Mouse (Mus musculus) kidney, postnatal 0 days (tissue): Measurements from ENCODE around the gene Pcdh9. TPM values are rescaled to one million over a fixed set of nuclear protein-coding genes. Genes with fewer than 3 reads are reported as not detected.
A peak's percentile ranks its signal among the peaks of the same experiment; 100 is the strongest.

Source experiments
- ATAC-seq: fragments of 200-750 bp; cut with Nextera tagmentation; replicated peaks from 2 replicates; pipeline ENCODE4 v1.8.0; 2017; ENCODE audit warnings: low read depth, moderate number of reproducible peaks, moderate TSS enrichment, moderate library complexity; ENCODE audit not compliant: low FRiP score
- DNase-seq: peaks from one replicate; pipeline ENCODE4 v3.0.0-alpha.2; 2016; ENCODE audit warnings: low spot score
- H3K27ac ChIP-seq: fragments of 300-500 bp; sonication (generic); 2 replicates; pipeline ENCODE4 v1.5.1; 2014; ENCODE audit warnings: mild to moderate bottlenecking
- H3K27me3 ChIP-seq: fragments of 300-500 bp; sonication (generic); 2 replicates; pipeline ENCODE4 v1.6.1; 2014; ENCODE audit warnings: low read length, mixed read lengths; ENCODE audit not compliant: insufficient read depth
- H3K36me3 ChIP-seq: fragments of 300-500 bp; sonication (generic); 2 replicates; pipeline ENCODE4 v1.6.1; 2014; ENCODE audit warnings: low read length, mixed read lengths; ENCODE audit not compliant: insufficient read depth
- H3K4me1 ChIP-seq: fragments of 300-500 bp; sonication (generic); replicated peaks from 2 replicates; pipeline ENCODE4 v1.6.1; 2014; ENCODE audit warnings: antibody characterized with exemption, low read length, mixed read lengths; ENCODE audit not compliant: insufficient read depth
- H3K4me2 ChIP-seq: fragments of 300-500 bp; sonication (generic); 2 replicates; pipeline ENCODE4 v1.6.1; 2014; ENCODE audit warnings: mild to moderate bottlenecking, low read length, moderate library complexity, mixed read lengths
- H3K4me3 ChIP-seq: fragments of 300-500 bp; sonication (generic); replicated peaks from 2 replicates; pipeline ENCODE4 v1.5.1; 2014; ENCODE audit warnings: low read depth, low read length
- H3K9ac ChIP-seq: fragments of 300-500 bp; sonication (generic); 2 replicates; pipeline ENCODE4 v1.6.1; 2014; ENCODE audit warnings: low read depth, low read length
- H3K9me3 ChIP-seq: fragments of 300-500 bp; sonication (generic); replicated peaks from 2 replicates; pipeline ENCODE4 v1.6.1; 2016; ENCODE audit warnings: low read length, inconsistent platforms, mixed read lengths
- CTCF ChIP-seq: IDR thresholded peaks from 2 replicates; pipeline ENCODE4 v1.5.1; 2016; ENCODE audit warnings: antibody characterized with exemption, low read depth, mild to moderate bottlenecking, moderate library complexity
- WGBS: fragments of 180-500 bp; shearing (Covaris S2); extraction: QIAGEN DNeasy Blood & Tissue Kit; methylation state at CpG from one replicate; pipeline ENCODE4 v1.1.7; 2014; 5-methylcytosine and 5-hydroxymethylcytosine counted together
- polyA plus RNA-seq: library from polyadenylated mRNA; unstranded; fragments of >200 nt; fragmentation: Nextera tagmentation; extraction: Ambion mirVana; gene quantifications from 2 replicates; pipeline ENCODE4 v1.2.1, GENCODE M21; 2015

Gene Pcdh9
- polyA plus RNA-seq, 1 experiment from 2014 or later, result 8.8 TPM

- DNase-seq, result no peak
- Histone ChIP-seq H3K9me3 (no peaks in the 10 kb centered on the region), H3K9ac (no peak overlapping the region), H3K4me1 (no peaks in the 10 kb centered on the region), H3K27ac (no peak overlapping the region), H3K27me3 (no peaks in the 10 kb centered on the region), H3K36me3 (no peaks in the 10 kb centered on the region), H3K4me3 (no peak overlapping the region), H3K4me2 (no peak overlapping the region)
- TF ChIP-seq CTCF, result no peak
- ATAC-seq, result no peak
Observed at GRCm38 (mm10) chr14:93868211-93868610, 22.3 kb downstream of the Pcdh9 start.

DNA sequence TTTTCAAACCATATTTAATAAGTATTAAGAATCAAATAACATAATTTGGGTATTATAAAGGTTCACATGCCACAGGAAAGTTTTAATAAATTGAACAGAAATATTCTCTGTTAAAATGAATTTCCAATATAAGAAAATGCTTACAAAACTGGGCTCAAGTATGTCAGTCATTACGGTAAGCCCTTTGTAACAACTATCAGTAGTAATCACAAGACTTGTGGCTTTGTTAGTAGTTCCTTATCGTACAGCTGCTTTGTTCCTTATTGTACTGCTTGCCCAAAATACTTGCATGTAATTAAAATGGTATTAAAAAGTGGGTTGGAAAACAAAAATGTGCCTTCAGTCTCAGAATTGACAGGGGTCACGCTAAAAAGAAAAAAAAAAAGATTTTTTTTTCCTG lies 32.4 kb downstream of the Pcdh9 start:
- ATAC-seq (no peak), DNase-seq (no peak)
- H3K27ac ChIP-seq, result no peak overlapping the region
- no peaks in the 10 kb centered on the region for H3K27me3 ChIP-seq
- TF ChIP-seq CTCF, result no peak
- no peaks in the 10 kb centered on the region for H3K36me3 ChIP-seq
- no peaks in the 10 kb centered on the region for H3K4me1 ChIP-seq
- no peak overlapping the region for H3K9ac ChIP-seq
- 86% methylated on average over 3 of the region's 3 CpGs for WGBS
- no peak overlapping the region for H3K4me2 ChIP-seq
- no peaks in the 10 kb centered on the region for H3K9me3 ChIP-seq
- no peak overlapping the region for H3K4me3 ChIP-seq

GRCm38 (mm10) chr14:93846091-93846677 lies 44.3 kb downstream of the Pcdh9 start:
- H3K4me1 ChIP-seq, result no peaks in the 10 kb centered on the region
- H3K9me3 ChIP-seq, result no peaks in the 10 kb centered on the region
- ATAC-seq (no peak), DNase-seq (no peak)
- no peaks in the 10 kb centered on the region for H3K27me3 ChIP-seq
- 33% methylated on average over 1 of the region's 1 CpGs for WGBS
- TF ChIP-seq CTCF, result no peak
- H3K36me3 ChIP-seq, result no peaks in the 10 kb centered on the region
- no peak overlapping the region for H3K4me3 ChIP-seq
- no peak overlapping the region for H3K9ac ChIP-seq
- H3K27ac ChIP-seq, result no peak overlapping the region
- no peak overlapping the region for H3K4me2 ChIP-seq

- no peak for TF ChIP-seq CTCF
- H3K4me2 ChIP-seq, result no peak overlapping the region
Observed at GRCm38 (mm10) chr14:93842686-93843288, 47.7 kb downstream of the Pcdh9 start.

DNA sequence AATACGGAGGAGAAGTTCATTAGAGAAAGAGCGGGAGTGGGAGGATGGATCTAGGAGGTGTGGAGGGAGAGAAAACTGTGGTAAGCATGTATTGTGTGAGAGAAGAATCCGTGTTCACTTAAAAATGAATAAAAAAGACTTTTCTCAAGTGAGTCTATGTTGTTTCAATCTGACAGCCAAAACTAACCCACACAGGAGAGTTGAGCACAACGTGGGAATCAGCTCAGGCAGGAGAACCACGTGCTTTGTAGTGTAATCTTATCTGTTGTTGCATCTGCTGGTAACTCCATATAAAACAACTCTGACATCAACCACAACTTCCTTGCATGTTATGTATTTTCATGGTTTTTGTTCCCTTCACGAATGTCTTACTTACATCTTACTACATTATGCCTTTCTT lies 58.0 kb downstream of the Pcdh9 start:
- H3K4me1 ChIP-seq, result no peaks in the 10 kb centered on the region
- H3K4me2 ChIP-seq, result no peak overlapping the region
- no peaks in the 10 kb centered on the region for H3K9me3 ChIP-seq
- no peaks in the 10 kb centered on the region for H3K27me3 ChIP-seq
- H3K36me3 ChIP-seq, result no peaks in the 10 kb centered on the region
- no peak for ATAC-seq
- H3K27ac ChIP-seq, result no peak overlapping the region
- no peak for TF ChIP-seq CTCF
- 74% methylated on average over 6 of the region's 6 CpGs for WGBS
- no peak overlapping the region for H3K4me3 ChIP-seq
- DNase-seq, result no peak
- H3K9ac ChIP-seq, result no peak overlapping the region

More at GRCm38 (mm10) chr14:93842686-93843288, 47.7 kb downstream of the Pcdh9 start:
- Histone ChIP-seq H3K36me3 (no peaks in the 10 kb centered on the region), H3K4me1 (no peaks in the 10 kb centered on the region), H3K9me3 (no peaks in the 10 kb centered on the region), H3K4me3 (no peak overlapping the region), H3K9ac (no peak overlapping the region), H3K27me3 (no peaks in the 10 kb centered on the region), H3K27ac (no peak overlapping the region)
- DNase-seq (no peak), ATAC-seq (no peak)
- 81% methylated on average over 3 of the region's 3 CpGs for WGBS

DNA sequence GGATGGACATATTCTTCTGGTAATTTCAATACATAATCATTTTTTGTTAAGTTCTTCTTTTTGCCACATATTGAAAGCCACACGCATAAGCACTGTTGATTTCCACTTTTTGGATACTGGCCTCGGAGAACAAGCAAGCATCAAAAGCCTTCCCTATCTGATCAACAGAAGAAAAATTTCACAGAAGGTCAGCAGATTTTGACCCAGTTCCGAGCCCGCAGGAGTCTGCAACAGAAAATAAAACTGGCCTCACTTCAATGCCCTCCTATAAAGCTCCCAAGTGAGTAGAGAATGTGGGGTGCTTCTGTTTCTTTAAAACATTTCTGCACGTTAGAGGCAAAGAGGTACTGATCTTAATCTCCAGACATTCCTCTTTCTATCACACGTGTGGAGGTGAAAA lies 63.3 kb downstream of the Pcdh9 start:
- Histone ChIP-seq H3K27ac (no peak overlapping the region), H3K4me2 (no peak overlapping the region), H3K27me3 (no peaks in the 10 kb centered on the region), H3K4me3 (no peak overlapping the region), H3K36me3 (no peaks in the 10 kb centered on the region), H3K9ac (no peak overlapping the region), H3K4me1 (no peaks in the 10 kb centered on the region), H3K9me3 (no peaks in the 10 kb centered on the region)
- DNase-seq (no peak), ATAC-seq (no peak)
- TF ChIP-seq CTCF, result no peak
- WGBS, result 47% methylated on average over 6 of the region's 6 CpGs

DNA sequence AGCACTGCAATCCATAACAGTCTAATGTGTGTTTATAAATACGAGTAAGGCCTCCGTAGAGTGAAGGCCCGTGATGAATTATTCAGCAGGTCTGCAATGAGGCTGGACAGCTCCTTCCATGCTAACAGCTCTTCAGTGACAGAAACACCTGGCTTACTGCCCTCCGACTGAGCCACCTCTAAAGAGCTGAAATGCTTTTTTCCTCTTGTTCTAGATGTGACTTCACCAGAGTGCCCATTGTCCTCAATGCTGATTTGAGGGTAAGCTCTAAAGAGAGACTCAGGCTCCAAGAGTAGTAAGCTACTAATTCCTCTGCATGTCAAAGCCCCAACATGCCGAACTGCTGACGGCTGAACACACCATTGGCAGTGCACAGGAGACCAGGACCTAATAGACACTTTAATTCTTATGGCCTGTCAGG lies 64.4 kb downstream of the Pcdh9 start:
- WGBS, result 50% methylated on average over 6 of the region's 6 CpGs
- DNase-seq (peak; percentile 7), ATAC-seq (no peak)
- H3K27me3 ChIP-seq, result no peaks in the 10 kb centered on the region
- H3K4me2 ChIP-seq, result no peak overlapping the region
- H3K4me3 ChIP-seq, result no peak overlapping the region
- H3K36me3 ChIP-seq, result no peaks in the 10 kb centered on the region
- no peaks in the 10 kb centered on the region for H3K4me1 ChIP-seq
- H3K9me3 ChIP-seq, result no peaks in the 10 kb centered on the region
- TF ChIP-seq CTCF, result no peak
- no peak overlapping the region for H3K27ac ChIP-seq
- H3K9ac ChIP-seq, result no peak overlapping the region
